Mouse (Mus musculus) heart, postnatal 0 days (tissue): ENCODE results near the gene Clasrp. TPM values are rescaled to one million over a fixed set of nuclear protein-coding genes. Genes with fewer than 3 reads are reported as not detected.

Experiments
- ATAC-seq: fragments of 200-750 bp; cut with Nextera tagmentation; 2 replicates; pipeline ENCODE4 v1.8.0; 2017; ENCODE audit warnings: low read depth, moderate number of reproducible peaks, moderate library complexity; ENCODE audit not compliant: insufficient read depth
- DNase-seq: peaks from one replicate; pipeline ENCODE4 v3.0.0-alpha.2; 2016; ENCODE audit warnings: low spot score
- H3K27ac ChIP-seq: fragments of 300-500 bp; sonication (generic); 2 replicates; pipeline ENCODE4 v1.5.1; 2014; ENCODE audit warnings: low read depth, mild to moderate bottlenecking
- H3K27me3 ChIP-seq: fragments of 300-500 bp; sonication (generic); 2 replicates; pipeline ENCODE4 v1.6.1; 2014; ENCODE audit warnings: low read length, mixed read lengths; ENCODE audit not compliant: control insufficient read depth, insufficient read depth
- H3K36me3 ChIP-seq: fragments of 300-500 bp; sonication (generic); replicated peaks from 2 replicates; pipeline ENCODE4 v1.6.1; 2014; ENCODE audit warnings: low read length, mixed read lengths; ENCODE audit not compliant: control insufficient read depth, insufficient read depth
- H3K4me1 ChIP-seq: fragments of 300-500 bp; sonication (generic); 2 replicates; pipeline ENCODE4 v1.6.1; 2014; ENCODE audit warnings: antibody characterized with exemption; ENCODE audit not compliant: control insufficient read depth, insufficient read depth
- H3K4me2 ChIP-seq: fragments of 300-500 bp; sonication (generic); 2 replicates; pipeline ENCODE4 v1.6.1; 2014; ENCODE audit warnings: low read depth, mild to moderate bottlenecking, low read length, moderate library complexity
- H3K4me3 ChIP-seq: fragments of 300-500 bp; sonication (generic); 2 replicates; pipeline ENCODE4 v1.5.1; 2014; ENCODE audit warnings: low read depth, low read length
- H3K9ac ChIP-seq: fragments of 300-500 bp; sonication (generic); replicated peaks from 2 replicates; pipeline ENCODE4 v1.6.1; 2014; ENCODE audit warnings: low read depth, low read length, mixed read lengths
- H3K9me3 ChIP-seq: fragments of 300-500 bp; sonication (generic); replicated peaks from 2 replicates; pipeline ENCODE4 v1.6.1; 2016; ENCODE audit warnings: low read length; ENCODE audit not compliant: control insufficient read depth
- CTCF ChIP-seq: IDR thresholded peaks from 2 replicates; pipeline ENCODE4 v1.5.1; 2016; ENCODE audit warnings: antibody characterized with exemption, control low read depth, low read depth
- EP300 ChIP-seq: IDR thresholded peaks from 2 replicates; pipeline ENCODE4 v1.6.1; 2016; ENCODE audit warnings: antibody characterized with exemption, low read depth
- WGBS: fragments of 180-500 bp; shearing (Covaris S2); extraction: QIAGEN DNeasy Blood & Tissue Kit; methylation state at CpG from one replicate; pipeline ENCODE4 v1.1.7; 2014; 5-methylcytosine and 5-hydroxymethylcytosine counted together
- polyA plus RNA-seq: library from polyadenylated mRNA; unstranded; fragments of >200 nt; fragmentation: Nextera tagmentation; extraction: Ambion mirVana; gene quantifications from 2 replicates; pipeline ENCODE4 v1.2.1, GENCODE M21; 2015
- total RNA-seq: library from RNA; depleted of rRNA; stranded (reverse); fragments of >200 nt; gene quantifications from 2 replicates; pipeline ENCODE4 v1.2.3, GENCODE M21; 2014; ENCODE audit warnings: low replicate concordance; rRNA removed

Clasrp gene
- total and polyA plus RNA-seq, 2 experiments from 2014 or later: 17.5 to 75.2 TPM

DNA sequence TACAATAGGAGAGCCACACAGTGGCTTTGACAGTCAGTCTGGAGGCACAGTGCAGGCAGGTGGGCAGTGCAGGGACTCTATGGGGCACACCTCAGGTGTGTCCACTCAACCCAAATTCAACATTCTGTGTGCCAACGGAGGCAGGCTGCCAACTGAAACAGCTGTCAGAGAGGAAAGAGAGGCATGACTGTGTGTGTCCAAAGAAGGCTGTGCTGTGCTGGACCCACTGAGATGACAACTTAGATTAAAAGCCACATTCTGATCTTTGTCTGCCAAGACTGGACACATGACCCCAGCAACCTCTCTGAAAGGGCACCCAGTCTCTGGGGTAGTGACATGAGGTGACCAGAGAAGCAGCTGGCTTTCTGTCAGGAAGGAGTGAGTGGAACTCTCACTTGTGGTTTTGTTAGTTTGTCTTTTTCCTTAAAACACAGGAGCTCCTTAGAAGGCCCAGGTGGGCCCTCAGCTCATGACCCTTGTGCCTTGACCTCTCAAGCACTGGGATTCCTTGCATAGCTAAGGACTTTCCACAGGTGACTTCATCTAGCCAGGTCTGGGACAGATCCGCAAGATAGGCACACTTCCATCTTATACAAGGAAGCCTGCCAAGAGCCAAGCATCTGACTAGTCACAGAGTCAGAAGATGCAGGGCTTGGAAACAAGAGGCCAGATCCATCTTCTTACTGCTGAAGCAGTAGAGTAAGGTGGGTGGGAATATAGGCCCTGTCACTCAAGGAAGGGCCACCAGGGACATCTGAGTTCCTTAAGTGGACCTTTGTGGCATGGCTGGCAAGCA, 63.3 kb downstream of the Clasrp start:
- DNase-seq (no peak), ATAC-seq (no peak)
- Histone ChIP-seq H3K4me1 (peaks cover 37% of the 10 kb centered on the region), H3K27ac (no peak overlapping the region), H3K36me3 (no peaks in the 10 kb centered on the region), H3K4me3 (no peak overlapping the region), H3K27me3 (no peaks in the 10 kb centered on the region), H3K9ac (no peak overlapping the region), H3K9me3 (no peaks in the 10 kb centered on the region), H3K4me2 (no peak overlapping the region)
- no peak for TF ChIP-seq CTCF
- TF ChIP-seq EP300: no peak
- WGBS: 62% methylated on average over 2 of the region's 2 CpGs

DNA sequence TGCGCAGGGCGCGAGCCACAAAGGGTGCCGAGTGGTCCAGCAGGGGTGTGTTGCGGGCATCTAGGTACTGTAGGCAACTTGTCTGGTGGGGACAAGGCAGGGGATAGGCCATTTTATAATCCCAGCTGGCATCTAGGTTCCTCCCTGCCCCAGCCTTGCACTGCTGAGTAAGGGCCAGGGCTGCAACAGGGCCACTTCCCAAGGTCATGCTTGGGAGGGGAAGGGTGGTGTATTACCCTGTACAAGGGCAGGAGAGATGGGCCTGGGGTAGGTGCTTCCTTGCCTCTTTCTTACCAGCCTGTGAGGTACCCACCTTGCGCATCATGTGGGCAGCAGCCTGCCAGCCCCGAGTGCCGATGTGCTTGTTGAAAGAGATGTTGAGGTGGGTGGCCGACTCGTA, 69.6 kb downstream of the Clasrp start:
- peaks cover 49% of the 10 kb centered on the region for H3K36me3 ChIP-seq

DNA sequence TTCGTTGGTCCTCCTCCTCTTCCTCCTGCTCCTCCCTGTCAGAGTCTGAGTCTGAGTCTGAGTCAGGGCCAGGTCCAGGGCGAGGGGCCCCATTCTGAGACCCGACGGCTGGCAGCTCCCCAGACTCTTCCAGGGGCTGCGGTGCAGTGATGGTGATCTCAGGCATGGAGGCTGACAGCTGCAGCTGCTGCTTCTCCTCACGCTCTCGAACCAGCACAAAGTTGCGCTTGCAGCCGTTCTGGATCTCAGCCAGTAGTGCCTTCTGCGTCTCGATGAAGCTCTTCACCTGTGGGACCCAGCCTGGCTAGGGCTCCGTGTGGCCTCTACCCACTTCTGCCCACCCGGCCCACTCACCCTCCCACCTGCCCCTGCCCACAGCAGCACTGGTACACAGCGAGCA, 72.0 kb downstream of the Clasrp start:
- Histone ChIP-seq H3K9ac (no peak overlapping the region), H3K9me3 (no peaks in the 10 kb centered on the region), H3K4me2 (no peak overlapping the region), H3K27ac (no peak overlapping the region), H3K36me3 (peaks cover 55% of the 10 kb centered on the region), H3K4me3 (no peak overlapping the region), H3K4me1 (no peaks in the 10 kb centered on the region), H3K27me3 (no peaks in the 10 kb centered on the region)
- TF ChIP-seq CTCF: no peak
- no peak for TF ChIP-seq EP300
- ATAC-seq (no peak), DNase-seq (no peak)
- 77% methylated on average over 14 of the region's 14 CpGs for whole genome bisulfite sequencing

More for the DNA sequence above, 69.6 kb downstream of the Clasrp start:
- no peak for DNase-seq
- H3K4me3 ChIP-seq: no peak overlapping the region
- H3K27ac ChIP-seq: no peak overlapping the region
- WGBS: 98% methylated on average over 10 of the region's 10 CpGs
- ATAC-seq: no peak
- H3K27me3 ChIP-seq: no peaks in the 10 kb centered on the region
- H3K9ac ChIP-seq: no peak overlapping the region
- TF ChIP-seq EP300 (no peak), CTCF (no peak)
- H3K4me1 ChIP-seq: no peaks in the 10 kb centered on the region
- H3K4me2 ChIP-seq: no peak overlapping the region
- no peaks in the 10 kb centered on the region for H3K9me3 ChIP-seq

DNA sequence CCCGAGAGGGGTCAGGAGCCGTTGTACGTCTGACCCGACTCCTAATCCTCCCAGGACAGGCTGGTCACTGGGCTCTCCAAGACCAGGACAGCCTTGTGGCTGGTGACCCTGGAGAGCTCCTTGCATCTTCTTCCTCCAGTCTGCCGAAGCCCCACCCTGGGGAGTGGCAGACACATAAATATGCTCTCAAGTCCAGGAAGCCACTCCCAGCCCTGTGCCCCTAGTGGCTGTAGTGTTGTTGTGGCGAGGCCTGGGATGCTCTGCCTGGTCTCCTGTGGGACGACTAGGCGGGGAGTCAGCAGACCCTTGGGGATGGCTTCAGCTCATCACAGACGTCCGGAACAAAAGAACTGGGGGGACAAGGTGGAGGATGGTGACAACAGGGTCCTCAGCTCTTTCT, 73.2 kb downstream of the Clasrp start:
- Histone ChIP-seq H3K27me3 (no peaks in the 10 kb centered on the region), H3K9ac (no peak overlapping the region), H3K4me2 (no peak overlapping the region), H3K36me3 (peaks cover 55% of the 10 kb centered on the region), H3K9me3 (no peaks in the 10 kb centered on the region), H3K4me1 (no peaks in the 10 kb centered on the region), H3K4me3 (no peak overlapping the region), H3K27ac (no peak overlapping the region)
- WGBS: 77% methylated on average over 10 of the region's 10 CpGs
- TF ChIP-seq CTCF (no peak), EP300 (no peak)
- ATAC-seq (no peak), DNase-seq (no peak)

Other genes starting within 250 kb of the Clasrp start
- gene Cd3eap, start 245.0 kb downstream of the Clasrp start, total RNA-seq: 1.9 and 3.2 TPM in 2 replicates
- 11.1 and 11.7 TPM in 2 replicates for gene Cd3eap, start 245.0 kb downstream of the Clasrp start, polyA plus RNA-seq
- gene Ppp1r13l, start 244.7 kb downstream of the Clasrp start, total RNA-seq: 11.8 and 13.5 TPM in 2 replicates
- 12.0 and 14.0 TPM in 2 replicates for gene Ppp1r13l, start 244.7 kb downstream of the Clasrp start, polyA plus RNA-seq
- gene Ercc2, start 222.5 kb downstream of the Clasrp start, total RNA-seq: 20.4 and 30.8 TPM in 2 replicates
- 4.9 and 6.0 TPM in 2 replicates for gene Ercc2, start 222.5 kb downstream of the Clasrp start, polyA plus RNA-seq
- 0.31 TPM in 1 of 2 replicates, not detected in the other for gene Klc3, start 200.4 kb downstream of the Clasrp start, total RNA-seq
- gene Klc3, start 200.4 kb downstream of the Clasrp start, polyA plus RNA-seq: 0.72 and 0.99 TPM in 2 replicates
- 4,715 and 5,632 TPM in 2 replicates for gene Ckm, start 199.7 kb downstream of the Clasrp start, total RNA-seq
- 4,516 and 4,665 TPM in 2 replicates for gene Ckm, start 199.7 kb downstream of the Clasrp start, polyA plus RNA-seq
- 16.0 and 26.4 TPM in 2 replicates for gene Mark4, start 145.7 kb downstream of the Clasrp start, total RNA-seq
- 5.5 and 5.6 TPM in 2 replicates for gene Mark4, start 145.7 kb downstream of the Clasrp start, polyA plus RNA-seq
- gene Exoc3l2, start 141.2 kb downstream of the Clasrp start, total RNA-seq: 1.9 and 3.5 TPM in 2 replicates
- gene Exoc3l2, start 141.2 kb downstream of the Clasrp start, polyA plus RNA-seq: 0.49 and 0.62 TPM in 2 replicates
- gene Bloc1s3, start 96.1 kb downstream of the Clasrp start, total RNA-seq: 9.3 and 11.9 TPM in 2 replicates
- gene Bloc1s3, start 96.1 kb downstream of the Clasrp start, polyA plus RNA-seq: 1.2 TPM in 2 replicates
- 65.1 and 84.9 TPM in 2 replicates for gene Trappc6a, start 96.1 kb downstream of the Clasrp start, total RNA-seq
- 79.5 and 83.3 TPM in 2 replicates for gene Trappc6a, start 96.1 kb downstream of the Clasrp start, polyA plus RNA-seq
- gene Nkpd1, start 86.6 kb downstream of the Clasrp start, total RNA-seq: not detected in 2 replicates
- gene Nkpd1, start 86.6 kb downstream of the Clasrp start, polyA plus RNA-seq: not detected in 2 replicates
- gene Ppp1r37, start 41.4 kb downstream of the Clasrp start, total RNA-seq: 40.6 and 53.3 TPM in 2 replicates
- gene Ppp1r37, start 41.4 kb downstream of the Clasrp start, polyA plus RNA-seq: 11.4 and 12.6 TPM in 2 replicates
- gene Zfp296, start 27.2 kb downstream of the Clasrp start, total RNA-seq: 0.12 and 3.6 TPM in 2 replicates
- 0.12 and 0.15 TPM in 2 replicates for gene Zfp296, start 27.2 kb downstream of the Clasrp start, polyA plus RNA-seq
- gene Gemin7, start 26.9 kb downstream of the Clasrp start, total RNA-seq: 63.2 and 67.3 TPM in 2 replicates
- 114 and 115 TPM in 2 replicates for gene Gemin7, start 26.9 kb downstream of the Clasrp start, polyA plus RNA-seq
- gene Relb, start 25.0 kb upstream of the Clasrp start, total RNA-seq: 9.0 and 11.7 TPM in 2 replicates
- gene Relb, start 25.0 kb upstream of the Clasrp start, polyA plus RNA-seq: 6.5 and 7.2 TPM in 2 replicates
- gene Clptm1, start 60.5 kb upstream of the Clasrp start, total RNA-seq: 97.9 and 128 TPM in 2 replicates
- gene Clptm1, start 60.5 kb upstream of the Clasrp start, polyA plus RNA-seq: 68.5 and 71.5 TPM in 2 replicates
- gene Apoc2, start 73.5 kb upstream of the Clasrp start, total RNA-seq: not detected in 2 replicates
- gene Apoc2, start 73.5 kb upstream of the Clasrp start, polyA plus RNA-seq: 0.22 and 0.78 TPM in 2 replicates
- 0.31 TPM in 1 of 2 replicates, not detected in the other for gene Gm44805, start 76.9 kb upstream of the Clasrp start, total RNA-seq
- gene Gm44805, start 76.9 kb upstream of the Clasrp start, polyA plus RNA-seq: not detected in 2 replicates
- gene Apoc4, start 77.0 kb upstream of the Clasrp start, total RNA-seq: not detected in 2 replicates
- 0.18 TPM in 2 replicates for gene Apoc4, start 77.0 kb upstream of the Clasrp start, polyA plus RNA-seq
- gene Apoc1, start 88.2 kb upstream of the Clasrp start, total RNA-seq: not detected in 2 replicates
- gene Apoc1, start 88.2 kb upstream of the Clasrp start, polyA plus RNA-seq: 8.2 and 10.8 TPM in 2 replicates
- gene Apoe, start 94.7 kb upstream of the Clasrp start, total RNA-seq: 369 and 373 TPM in 2 replicates
- 471 and 552 TPM in 2 replicates for gene Apoe, start 94.7 kb upstream of the Clasrp start, polyA plus RNA-seq
- gene Tomm40, start 111.0 kb upstream of the Clasrp start, total RNA-seq: 170 and 172 TPM in 2 replicates
- 164 and 166 TPM in 2 replicates for gene Tomm40, start 111.0 kb upstream of the Clasrp start, polyA plus RNA-seq
- 76.5 and 81.3 TPM in 2 replicates for gene Nectin2, start 146.0 kb upstream of the Clasrp start, total RNA-seq
- gene Nectin2, start 146.0 kb upstream of the Clasrp start, polyA plus RNA-seq: 43.6 and 44.8 TPM in 2 replicates
- 697 and 786 TPM in 2 replicates for gene Bcam, start 166.5 kb upstream of the Clasrp start, total RNA-seq
- gene Bcam, start 166.5 kb upstream of the Clasrp start, polyA plus RNA-seq: 293 and 303 TPM in 2 replicates
- gene Cblc, start 192.3 kb upstream of the Clasrp start, total RNA-seq: 0.35 TPM in 1 of 2 replicates, not detected in the other
- gene Cblc, start 192.3 kb upstream of the Clasrp start, polyA plus RNA-seq: 0.36 and 0.37 TPM in 2 replicates
- gene Bcl3, start 218.3 kb upstream of the Clasrp start, total RNA-seq: 1.7 and 6.7 TPM in 2 replicates
- gene Bcl3, start 218.3 kb upstream of the Clasrp start, polyA plus RNA-seq: 1.6 and 2.0 TPM in 2 replicates
- not detected in 2 replicates for gene Gm19345, start 247.5 kb upstream of the Clasrp start, total RNA-seq
- gene Gm19345, start 247.5 kb upstream of the Clasrp start, polyA plus RNA-seq: not detected in 2 replicates